Mouse (Mus musculus) gastrocnemius, postnatal 4 days (tissue): ENCODE measurements around the gene Sbf2. TPM values are rescaled to one million over a fixed set of nuclear protein-coding genes. Genes with fewer than 3 reads are reported as not detected.
A peak's percentile ranks its signal among the peaks of the same experiment; 100 is the strongest.

Experiments
- DNase-seq, 2 experiments: peaks; one replicate each; pipeline ENCODE4 v3.0.0; 2021 to 2022; ENCODE audit warnings: low spot score in 2 of 2, mixed read lengths in 2 of 2
- total RNA-seq, 2 experiments: library from RNA; stranded (reverse); gene quantifications; 2 replicates each; pipeline ENCODE4 v1.2.3; 2021

Sbf2 gene
- total RNA-seq, 2 experiments from 2014 or later, result 50.2 to 55.3 TPM

DNA sequence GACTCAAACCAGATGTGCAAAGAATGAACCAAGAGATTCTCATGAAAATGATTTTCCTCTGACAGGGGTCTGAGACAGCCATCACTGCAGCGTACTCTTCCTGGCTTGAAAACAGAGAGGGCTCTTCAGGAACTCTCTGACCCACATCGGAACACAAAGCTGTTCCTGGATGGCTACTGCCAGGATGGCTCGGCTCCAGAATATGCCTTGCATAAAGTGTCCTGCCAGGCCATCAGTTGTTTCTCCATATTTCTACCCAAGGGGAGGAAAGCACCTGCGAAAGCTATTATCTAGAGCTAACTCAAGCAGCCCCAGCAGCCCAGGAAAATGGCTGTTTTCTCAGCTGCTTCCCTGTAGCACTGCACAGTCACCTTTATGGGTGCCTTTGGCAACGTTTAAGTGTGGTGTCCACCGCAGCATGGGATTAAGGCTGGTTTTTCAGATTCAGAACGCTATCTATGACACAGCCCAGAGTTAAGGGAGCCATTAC is 300.3 kb downstream of the Sbf2 start:
- DNase-seq, result no peak

- no peak for DNase-seq
Observed at GRCm38 (mm10) chr7:110313392-110314055, 301.2 kb downstream of the Sbf2 start.

GRCm38 (mm10) chr7:110309246-110309645 is 305.5 kb downstream of the Sbf2 start:
- no peak for DNase-seq

DNA sequence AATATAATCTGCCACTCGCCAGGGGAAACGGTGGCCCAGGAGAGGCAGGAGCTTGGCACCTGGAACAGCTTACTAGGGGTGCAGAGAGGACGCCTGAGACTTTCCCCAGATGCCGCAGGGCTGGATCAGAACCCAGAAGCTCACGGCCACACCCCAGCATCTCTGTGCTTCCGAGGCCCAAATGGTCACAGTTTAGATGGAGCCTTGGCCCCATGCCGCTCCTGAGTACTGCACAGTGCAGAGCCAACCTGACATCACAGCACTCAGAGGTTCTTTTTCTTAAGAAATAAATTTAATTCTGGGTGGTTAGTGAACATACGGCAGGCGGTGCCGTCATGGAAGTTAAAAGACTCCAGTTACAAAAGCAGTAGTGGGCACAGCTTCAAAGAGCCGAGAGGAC is 307.0 kb downstream of the Sbf2 start:
- no peak for DNase-seq

GRCm38 (mm10) chr7:110306281-110306680 is 308.4 kb downstream of the Sbf2 start:
- no peak for DNase-seq

GRCm38 (mm10) chr7:110305486-110305885 is 309.2 kb downstream of the Sbf2 start:
- no peak for DNase-seq

GRCm38 (mm10) chr7:110302886-110303285 is 311.8 kb downstream of the Sbf2 start:
- no peak for DNase-seq

GRCm38 (mm10) chr7:110298739-110299410 is 315.8 kb downstream of the Sbf2 start:
- DNase-seq, result no peak

GRCm38 (mm10) chr7:110298090-110298489 is 316.6 kb downstream of the Sbf2 start:
- DNase-seq, result no peak

- no peak for DNase-seq
Observed at GRCm38 (mm10) chr7:110297611-110298010, 317.1 kb downstream of the Sbf2 start.

- peak; percentile 82 to 94 for DNase-seq
Observed at GRCm38 (mm10) chr7:110296889-110297603, 317.7 kb downstream of the Sbf2 start.

GRCm38 (mm10) chr7:110289647-110290046 is 325.1 kb downstream of the Sbf2 start:
- DNase-seq, result no peak

DNA sequence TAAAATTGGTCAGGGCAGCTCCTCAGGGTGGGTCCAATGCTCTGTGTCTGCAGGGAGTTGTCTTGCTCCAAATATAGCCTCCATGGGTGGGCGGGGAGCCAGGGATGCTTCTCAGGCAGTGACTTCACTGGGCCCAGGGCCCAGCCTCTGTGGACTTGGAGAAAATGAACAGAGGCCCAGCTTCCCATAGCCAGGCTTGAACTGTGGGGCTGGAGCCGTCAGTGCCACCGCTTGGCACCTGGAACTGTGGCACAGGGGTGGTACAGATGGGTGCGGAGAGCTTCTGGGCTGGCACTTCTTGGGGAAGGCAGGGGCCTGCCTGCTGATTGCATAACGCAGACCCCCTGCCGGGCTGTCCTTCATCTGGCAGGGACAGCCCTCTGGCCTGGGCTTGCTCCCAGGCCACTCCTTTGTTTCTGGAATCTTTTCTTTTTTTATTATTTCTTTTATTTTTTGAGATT is 326.0 kb downstream of the Sbf2 start:
- peak; percentile 91 to 94 for DNase-seq

- DNase-seq, result no peak
Observed at GRCm38 (mm10) chr7:110288191-110288604, 326.5 kb downstream of the Sbf2 start.

GRCm38 (mm10) chr7:110287476-110288071 is 327.1 kb downstream of the Sbf2 start:
- peak in 1 of 2 experiments; percentile 41 for DNase-seq

- DNase-seq, result peak; percentile 75 to 85
Observed at GRCm38 (mm10) chr7:110286838-110287475, 327.8 kb downstream of the Sbf2 start.

DNA sequence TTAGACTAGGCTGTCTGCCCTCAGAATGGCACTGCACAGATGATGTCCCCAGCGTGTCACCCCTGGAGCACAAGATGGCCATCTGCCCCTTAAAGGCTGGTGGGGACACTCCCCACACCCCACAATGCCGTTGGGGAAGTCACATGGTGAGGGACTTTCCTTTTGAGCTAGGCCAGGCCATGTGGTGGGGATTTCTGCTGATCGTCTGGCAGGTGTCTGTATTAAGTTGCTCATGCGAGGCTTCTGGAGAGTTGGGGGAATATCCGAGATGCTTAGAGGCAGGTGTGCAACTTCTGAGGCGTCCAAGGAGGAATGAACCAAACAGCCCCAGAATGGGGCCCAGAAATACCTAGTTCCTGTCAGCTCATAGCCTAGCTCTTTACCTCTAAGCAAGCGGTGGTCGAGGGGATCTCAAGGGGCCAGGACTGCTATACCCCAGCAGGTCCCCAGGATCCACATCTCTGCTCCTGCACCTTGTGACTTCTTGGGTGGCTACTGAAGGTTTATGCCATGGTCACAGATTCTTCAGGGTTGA is 328.5 kb downstream of the Sbf2 start:
- no peak for DNase-seq

GRCm38 (mm10) chr7:110285849-110286151 is 328.9 kb downstream of the Sbf2 start:
- no peak for DNase-seq

GRCm38 (mm10) chr7:110285076-110285848 is 329.5 kb downstream of the Sbf2 start:
- DNase-seq, result no peak
